Mouse (Mus musculus) liver, embryonic 14.5 days (tissue): Measurements from ENCODE around the gene Atp1a4. TPM values are rescaled to one million over a fixed set of nuclear protein-coding genes. Genes with fewer than 3 reads are reported as not detected.

Experiments
- ATAC-seq: fragments of 200-750 bp; cut with Nextera tagmentation; 2 replicates; pipeline ENCODE4 v1.8.0; 2017; ENCODE audit warnings: moderate number of reproducible peaks, mild to moderate bottlenecking, moderate library complexity; ENCODE audit not compliant: insufficient read depth
- DNase-seq, 3 experiments: peaks; one replicate each; pipeline ENCODE4 v3.0.0-alpha.2; 2012 to 2013; ENCODE audit warnings: low read depth in 3 of 3, low spot score in 3 of 3
- H3K27ac ChIP-seq: fragments of 300-500 bp; sonication (generic); 2 replicates; pipeline ENCODE4 v1.5.1; 2014; ENCODE audit warnings: moderate library complexity, mild to moderate bottlenecking, control low read depth, inconsistent platforms
- H3K27me3 ChIP-seq: fragments of 300-500 bp; sonication (generic); 2 replicates; pipeline ENCODE4 v1.6.1; 2014; ENCODE audit warnings: mild to moderate bottlenecking, low read length, moderate library complexity; ENCODE audit not compliant: control insufficient read depth, insufficient read depth
- H3K36me3 ChIP-seq: fragments of 300-500 bp; sonication (generic); replicated peaks from 2 replicates; pipeline ENCODE4 v1.6.1; 2014; ENCODE audit warnings: low read depth; ENCODE audit not compliant: control insufficient read depth, insufficient read depth
- H3K4me1 ChIP-seq, 2 experiments: fragments of 200-500 bp in 1 of 2; fragments of 300-500 bp in 1 of 2; sonication (generic) in 1 of 2; replicated peaks; 2 replicates each; pipeline ENCODE4 v1.6.1; 2012 to 2014; ENCODE audit warnings: antibody characterized with exemption in 1 of 2, inconsistent platforms in 1 of 2, low read length in 1 of 2; ENCODE audit not compliant: control insufficient read depth in 2 of 2, insufficient read depth in 2 of 2
- H3K4me2 ChIP-seq: fragments of 300-500 bp; sonication (generic); 2 replicates; pipeline ENCODE4 v1.6.1; 2014; ENCODE audit warnings: low read depth, mild to moderate bottlenecking, control low read depth, moderate library complexity
- H3K4me3 ChIP-seq, 2 experiments: fragments of 200-500 bp in 1 of 2; fragments of 300-500 bp in 1 of 2; sonication (generic) in 1 of 2; 2 replicates each; pipeline ENCODE4 v1.5.1; 2012 to 2014; ENCODE audit warnings: low read depth in 2 of 2, low read length in 2 of 2, mild to moderate bottlenecking in 2 of 2, control low read depth in 1 of 2, inconsistent platforms in 1 of 2, moderate library complexity in 1 of 2; ENCODE audit not compliant: insufficient read depth in 1 of 2
- H3K9ac ChIP-seq: fragments of 300-500 bp; sonication (generic); replicated peaks from 2 replicates; pipeline ENCODE4 v1.6.1; 2014; ENCODE audit warnings: mild to moderate bottlenecking, control low read depth, moderate library complexity
- H3K9me3 ChIP-seq: fragments of 300-500 bp; sonication (generic); 2 replicates; pipeline ENCODE4 v1.6.1; 2016; ENCODE audit warnings: low read length, mixed read lengths; ENCODE audit not compliant: control insufficient read depth
- CTCF ChIP-seq: IDR thresholded peaks from 2 replicates; pipeline ENCODE4 v1.5.1; 2016; ENCODE audit warnings: antibody characterized with exemption, low read depth, control low read depth
- EP300 ChIP-seq: IDR thresholded peaks from 2 replicates; pipeline ENCODE4 v1.6.1; 2016; ENCODE audit warnings: antibody characterized with exemption, low read depth
- WGBS: fragments of 180-500 bp; shearing (Covaris S2); extraction: QIAGEN DNeasy Blood & Tissue Kit; methylation state at CpG from one replicate; pipeline ENCODE4 v1.1.7; 2014; ENCODE audit not compliant: insufficient replicate concordance; 5-methylcytosine and 5-hydroxymethylcytosine counted together
- polyA plus RNA-seq, 2 experiments: library from polyadenylated mRNA; depleted of rRNA in 1 of 2; stranded (reverse) in 1 of 2; unstranded in 1 of 2; fragments of >200 nt; fragmentation: Nextera tagmentation in 1 of 2; extraction: Ambion mirVana in 1 of 2; gene quantifications; 2 replicates each; pipeline versions ENCODE4 v1.2.1 to v1.2.3; 2012 to 2014

Gene Atp1a4
- polyA plus RNA-seq, 2 experiments, result 0.01 TPM; not detected in 1

GRCm38 (mm10) chr1:172305153-172305552 lies 46.9 kb upstream of the Atp1a4 start:
- no peak overlapping the region for H3K4me2 ChIP-seq
- peaks cover 5 to 38% of the 10 kb centered on the region in 2 experiments for H3K4me1 ChIP-seq
- no peak overlapping the region for H3K9ac ChIP-seq
- WGBS, result 48% methylated on average over 2 of the region's 2 CpGs
- no peak overlapping the region for H3K27ac ChIP-seq
- H3K4me3 ChIP-seq, result no peak overlapping the region
- H3K27me3 ChIP-seq, result no peaks in the 10 kb centered on the region; the same call in 1 of the 2 replicates
- H3K36me3 ChIP-seq, result no peaks in the 10 kb centered on the region
- H3K9me3 ChIP-seq, result no peaks in the 10 kb centered on the region
- DNase-seq (no peak), ATAC-seq (no peak)
- TF ChIP-seq CTCF (no peak), EP300 (no peak)

GRCm38 (mm10) chr1:172304443-172304842 lies 46.2 kb upstream of the Atp1a4 start:
- no peak overlapping the region for H3K27ac ChIP-seq

GRCm38 (mm10) chr1:172302851-172303250 lies 44.6 kb upstream of the Atp1a4 start:
- no peak overlapping the region for H3K4me2 ChIP-seq
- no peak overlapping the region for H3K9ac ChIP-seq
- H3K27me3 ChIP-seq, result peaks cover under 1% of the 10 kb centered on the region; the same call in 1 of the 2 replicates
- no peak overlapping the region for H3K4me3 ChIP-seq
- ATAC-seq, result no peak
- H3K36me3 ChIP-seq, result no peaks in the 10 kb centered on the region
- TF ChIP-seq EP300 (no peak), CTCF (no peak)
- H3K9me3 ChIP-seq, result no peaks in the 10 kb centered on the region
- WGBS, result 19% methylated on average over 6 of the region's 6 CpGs
- H3K4me1 ChIP-seq, result peaks cover 5 to 30% of the 10 kb centered on the region in 2 experiments
- no peak for DNase-seq
- no peak overlapping the region for H3K27ac ChIP-seq

More at GRCm38 (mm10) chr1:172304443-172304842, 46.2 kb upstream of the Atp1a4 start:
- Histone ChIP-seq H3K9me3 (no peaks in the 10 kb centered on the region), H3K4me1 (peaks cover 5 to 32% of the 10 kb centered on the region in 2 experiments), H3K4me2 (no peak overlapping the region), H3K9ac (no peak overlapping the region), H3K36me3 (no peaks in the 10 kb centered on the region), H3K27me3 (no peaks in the 10 kb centered on the region; the same call in 1 of the 2 replicates), H3K4me3 (no peak overlapping the region)
- ATAC-seq, result peak; percentile 77
- DNase-seq, result no peak
- TF ChIP-seq CTCF (no peak), EP300 (peak; percentile 47; the same call in 1 of the 2 replicates)
- WGBS, result 16% methylated on average over 6 of the region's 6 CpGs

GRCm38 (mm10) chr1:172302311-172302710 lies 44.1 kb upstream of the Atp1a4 start:
- Histone ChIP-seq H3K4me1 (peaks cover 5 to 30% of the 10 kb centered on the region in 2 experiments), H3K9ac (no peak overlapping the region), H3K9me3 (no peaks in the 10 kb centered on the region), H3K27ac (no peak overlapping the region), H3K4me2 (no peak overlapping the region), H3K4me3 (no peak overlapping the region), H3K36me3 (no peaks in the 10 kb centered on the region), H3K27me3 (peaks cover 3% of the 10 kb centered on the region; the same call in 1 of the 2 replicates)
- WGBS, result 29% methylated on average over 3 of the region's 3 CpGs
- no peak for TF ChIP-seq CTCF
- no peak for TF ChIP-seq EP300
- no peak for DNase-seq
- no peak for ATAC-seq

- Histone ChIP-seq H3K27me3 (peaks cover 3% of the 10 kb centered on the region; the same call in 1 of the 2 replicates), H3K4me3 (no peak overlapping the region), H3K27ac (no peak overlapping the region), H3K4me2 (no peak overlapping the region), H3K9ac (no peak overlapping the region), H3K4me1 (peaks cover 5 to 27% of the 10 kb centered on the region in 2 experiments), H3K9me3 (no peaks in the 10 kb centered on the region), H3K36me3 (no peaks in the 10 kb centered on the region)
- 62% methylated on average over 12 of the region's 12 CpGs for WGBS
- DNase-seq (no peak), ATAC-seq (no peak)
- TF ChIP-seq EP300 (no peak), CTCF (no peak)
Observed at GRCm38 (mm10) chr1:172301180-172301579, 43.0 kb upstream of the Atp1a4 start.
